Mouse (Mus musculus) liver, adult (tissue): ENCODE data around the gene St6galnac3.

ENCODE experiments used
- GATA4 ChIP-seq: IDR thresholded peaks from 2 replicates; pipeline ENCODE4 v1.6.1; 2014; ENCODE audit warnings: mild to moderate bottlenecking, low read length; ENCODE audit not compliant: insufficient replicate concordance

The St6galnac3 gene

GRCm38 (mm10) chr3:153675832-153676231, 49.1 kb downstream of the St6galnac3 start:
- no peak for TF ChIP-seq GATA4

DNA sequence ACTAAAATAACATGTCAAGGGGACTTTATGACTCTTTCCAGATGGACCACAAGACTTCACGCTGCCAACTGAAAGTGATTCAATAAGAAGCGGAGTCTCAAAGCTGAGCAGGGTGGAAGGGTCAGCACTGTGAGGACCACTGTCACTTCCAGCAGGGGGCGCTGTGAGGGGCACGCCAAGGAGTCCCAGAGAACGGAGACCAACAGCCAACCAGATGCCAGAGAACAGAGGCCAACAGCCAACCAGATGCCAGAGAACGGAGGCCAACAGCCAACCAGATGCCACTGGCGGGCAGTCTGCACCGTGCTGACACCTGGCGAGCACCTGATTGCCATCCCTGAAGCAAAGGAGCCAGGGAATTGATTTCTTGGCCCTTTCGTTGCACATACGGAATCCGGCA, 49.9 kb downstream of the St6galnac3 start:
- no peak for TF ChIP-seq GATA4

DNA sequence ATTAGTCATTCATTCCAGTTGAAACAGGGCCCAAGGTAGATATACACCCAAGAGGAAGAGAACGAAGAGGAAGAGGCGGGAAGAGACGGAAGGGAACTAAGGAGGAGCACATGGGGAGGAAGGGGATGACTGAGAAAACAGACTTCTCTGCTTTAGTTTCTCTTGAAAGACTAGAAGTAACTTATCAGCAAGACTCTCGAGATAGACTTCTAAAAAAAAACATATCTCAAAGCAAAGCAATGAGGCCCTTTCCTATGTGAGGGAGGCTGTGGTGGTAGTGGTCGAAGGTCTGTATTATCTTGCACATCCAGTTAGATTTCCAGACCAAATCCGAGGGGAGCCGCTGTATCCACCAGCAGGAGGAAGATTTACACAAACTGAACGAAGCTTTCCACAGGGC, 50.6 kb downstream of the St6galnac3 start:
- no peak for TF ChIP-seq GATA4

- no peak for TF ChIP-seq GATA4
These were observed 51.5 kb downstream of the St6galnac3 start for GRCm38 (mm10) chr3:153673451-153673850.

GRCm38 (mm10) chr3:153670953-153671674, 53.9 kb downstream of the St6galnac3 start:
- no peak for TF ChIP-seq GATA4

DNA sequence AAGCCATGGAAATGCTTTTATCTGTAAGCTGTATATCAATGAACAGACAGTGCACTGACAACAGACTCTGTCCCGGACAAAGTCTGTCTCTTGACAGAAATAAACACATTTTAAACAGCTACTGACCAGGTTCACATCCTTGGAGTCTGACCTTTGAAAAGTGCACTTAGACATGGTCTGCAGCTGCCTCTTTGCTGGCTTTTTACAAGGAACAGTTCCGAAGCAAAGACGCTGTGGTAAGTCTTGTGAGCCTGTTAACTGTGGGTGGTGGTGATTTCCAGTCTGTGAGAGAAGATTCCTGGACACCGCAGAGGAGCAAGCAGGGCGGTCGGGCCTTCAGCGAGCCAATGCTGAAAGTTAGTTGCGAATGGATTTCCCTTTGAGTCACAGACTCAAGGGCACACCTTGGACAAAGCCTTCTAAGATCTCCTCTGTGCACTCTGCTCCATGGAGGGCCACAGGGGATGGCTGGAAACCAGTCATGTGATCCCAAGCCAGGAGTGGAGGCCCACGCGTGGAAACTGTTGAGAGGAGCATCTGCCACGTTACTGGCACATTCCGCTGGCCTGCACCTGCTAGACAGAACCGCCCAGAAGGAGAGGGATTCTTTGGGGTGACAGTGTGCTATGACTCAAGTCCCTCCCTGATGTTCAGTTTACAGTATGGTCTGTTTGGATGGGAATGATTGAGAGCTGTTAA, 55.1 kb downstream of the St6galnac3 start:
- TF ChIP-seq GATA4: no peak

DNA sequence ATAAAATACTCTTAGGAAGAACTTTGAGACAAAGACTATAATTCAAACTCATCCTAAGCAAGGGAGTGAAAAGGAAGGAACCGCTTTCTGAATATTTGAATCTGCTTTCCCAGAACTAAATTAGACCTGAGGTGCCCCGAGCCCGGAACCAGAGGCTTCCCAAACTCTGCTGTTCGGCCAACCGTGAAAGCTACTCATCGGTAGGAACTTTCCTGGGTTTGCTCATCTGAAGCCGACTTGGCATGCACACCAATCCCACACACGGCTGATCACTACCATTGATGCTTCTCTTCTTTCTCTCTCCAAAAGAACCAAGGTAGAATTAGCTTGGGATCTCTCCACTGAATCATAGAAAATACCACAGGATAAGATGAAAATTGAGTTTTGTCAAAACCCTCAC, 55.6 kb downstream of the St6galnac3 start:
- TF ChIP-seq GATA4: no peak

- TF ChIP-seq GATA4: no peak
These were observed 56.3 kb downstream of the St6galnac3 start for GRCm38 (mm10) chr3:153668447-153669290.

DNA sequence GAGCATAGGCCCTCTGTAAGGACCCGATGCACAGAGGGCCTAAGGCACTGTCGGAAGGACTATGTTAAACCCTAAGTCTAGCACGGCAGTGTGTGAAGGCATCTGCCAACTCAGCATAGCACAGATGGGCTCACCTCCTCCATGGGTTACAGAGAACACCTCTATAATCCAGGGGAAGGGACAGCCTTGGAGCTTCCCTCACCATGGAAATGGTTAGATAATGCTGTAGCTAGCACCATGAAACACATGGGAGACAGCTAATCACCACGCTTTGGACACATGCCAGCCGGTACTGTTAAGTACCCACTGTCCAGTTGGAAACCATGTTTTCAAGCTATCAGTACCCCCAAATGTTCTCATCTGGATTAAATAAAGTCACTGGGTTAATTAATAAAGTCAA, 60.3 kb downstream of the St6galnac3 start:
- TF ChIP-seq GATA4: no peak

DNA sequence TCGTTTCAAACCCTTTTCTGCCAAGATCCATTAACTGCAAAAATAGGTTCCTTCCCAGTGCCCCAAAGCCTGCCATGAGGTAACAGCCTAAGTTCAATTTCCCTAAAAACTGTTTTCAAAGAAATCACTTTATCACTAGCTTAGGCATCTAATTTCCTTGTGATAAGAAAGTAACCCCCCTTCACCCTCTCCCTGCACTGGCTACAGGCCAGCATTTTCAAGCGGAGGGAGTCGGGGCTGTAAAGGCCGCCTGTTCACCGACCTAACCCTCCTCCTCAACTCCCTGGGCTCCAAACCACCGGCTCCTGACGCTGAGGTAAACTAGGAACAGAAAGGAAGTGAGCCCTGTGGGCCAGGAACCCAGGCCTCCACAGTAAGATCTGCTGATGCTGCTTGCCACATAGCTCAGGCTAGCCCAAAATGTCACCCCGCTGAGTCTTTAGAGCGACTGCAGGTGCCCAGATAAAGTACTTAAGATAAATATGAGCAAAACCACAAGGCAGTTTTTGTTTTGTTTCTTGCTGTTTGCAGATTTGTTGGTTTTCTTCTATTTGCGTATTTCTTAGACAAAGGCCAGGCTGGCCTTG, 61.0 kb downstream of the St6galnac3 start:
- no peak for TF ChIP-seq GATA4

- TF ChIP-seq GATA4: no peak
These were observed 62.2 kb downstream of the St6galnac3 start for GRCm38 (mm10) chr3:153662796-153663195.

DNA sequence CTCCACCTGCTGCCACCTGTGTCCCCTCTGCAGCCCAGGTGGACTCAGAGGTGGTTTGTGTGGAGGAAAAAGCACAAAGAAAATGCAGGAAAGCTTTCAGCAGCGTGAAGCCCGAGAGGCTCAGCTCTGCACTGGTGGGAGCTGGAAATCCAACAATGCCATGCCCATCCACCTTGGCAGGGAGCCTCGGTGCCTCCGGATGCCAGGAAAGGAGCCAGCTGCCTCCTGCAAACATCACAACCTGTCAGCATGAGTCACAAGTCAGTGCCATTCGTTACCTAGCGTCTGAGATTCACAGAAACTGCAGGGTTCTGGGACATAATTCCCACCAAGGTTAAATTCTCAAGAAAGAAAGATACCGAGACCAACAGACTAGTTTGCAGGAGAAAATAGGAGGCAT, 63.0 kb downstream of the St6galnac3 start:
- TF ChIP-seq GATA4: no peak

GRCm38 (mm10) chr3:153659575-153660168, 65.3 kb downstream of the St6galnac3 start:
- no peak for TF ChIP-seq GATA4

GRCm38 (mm10) chr3:153658051-153658777, 66.8 kb downstream of the St6galnac3 start:
- no peak for TF ChIP-seq GATA4
